Mouse (Mus musculus): ENCODE measurements around the gene Ern2.

GRCm38 (mm10) chr7:122197306-122197705 is 11.3 kb upstream of the Ern2 start:
- TF ChIP-seq CTCF (IDR thresholded peaks at IDR 0.05; ENCODE audit: control insufficient read depth, insufficient read depth, low read length) = no peak
- no peak for TF ChIP-seq POLR2A (IDR thresholded peaks at IDR 0.05; ENCODE audit: borderline replicate concordance, control insufficient read depth, low read depth, low read length)

Measured in bone marrow, adult 2 months (tissue).